Mouse (Mus musculus): Measurements from ENCODE around the gene Eif2ak4.

Eif2ak4 gene

GRCm38 (mm10) chr2:118464450-118464849, 76.0 kb downstream of the Eif2ak4 start:
- no peak for DNase-seq (ENCODE audit: low read depth)

GRCm38 (mm10) chr2:118465894-118466293, 77.5 kb downstream of the Eif2ak4 start:
- DNase-seq (ENCODE audit: low read depth) = no peak

- DNase-seq (ENCODE audit: low read depth) = no peak
Measured at GRCm38 (mm10) chr2:118466601-118467000, 78.2 kb downstream of the Eif2ak4 start.

GRCm38 (mm10) chr2:118468354-118468753, 79.9 kb downstream of the Eif2ak4 start:
- no peak for DNase-seq (ENCODE audit: low read depth)

DNA sequence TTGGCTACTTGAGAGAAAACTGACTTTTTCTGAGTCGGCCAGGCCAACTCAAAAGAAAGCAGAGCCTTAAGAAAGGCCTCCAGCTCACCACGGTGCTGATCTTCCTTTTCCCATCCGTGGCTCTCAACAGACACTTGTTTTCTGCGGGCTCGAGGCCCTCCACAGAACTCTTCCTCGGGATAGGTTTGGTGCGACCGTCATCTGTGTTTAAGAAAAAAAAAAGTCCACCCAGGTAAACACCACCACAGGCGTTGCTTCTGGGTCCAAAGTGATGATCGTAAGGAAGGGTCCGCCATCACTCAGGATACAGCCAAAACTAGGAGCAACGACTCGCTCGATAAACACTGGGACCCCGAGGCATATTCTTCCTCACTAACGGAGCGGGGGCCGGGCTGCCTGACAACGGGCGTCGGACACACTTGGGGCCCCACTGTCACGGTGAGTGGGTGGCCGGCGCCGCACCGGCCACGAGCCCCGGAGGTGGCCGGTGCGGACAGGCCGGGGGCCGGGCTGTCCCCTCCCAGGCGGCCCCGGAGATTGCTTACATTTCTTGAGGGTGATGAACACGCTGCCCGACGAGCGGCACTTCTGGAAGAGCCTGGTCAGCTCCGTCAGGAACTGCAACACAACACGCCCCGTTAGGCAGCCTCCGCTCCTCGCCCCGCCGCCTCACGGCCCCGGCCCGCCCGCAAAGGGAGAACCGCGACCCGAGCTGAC, 90.6 kb downstream of the Eif2ak4 start:
- DNase-seq (ENCODE audit: low read depth) = no peak

DNA sequence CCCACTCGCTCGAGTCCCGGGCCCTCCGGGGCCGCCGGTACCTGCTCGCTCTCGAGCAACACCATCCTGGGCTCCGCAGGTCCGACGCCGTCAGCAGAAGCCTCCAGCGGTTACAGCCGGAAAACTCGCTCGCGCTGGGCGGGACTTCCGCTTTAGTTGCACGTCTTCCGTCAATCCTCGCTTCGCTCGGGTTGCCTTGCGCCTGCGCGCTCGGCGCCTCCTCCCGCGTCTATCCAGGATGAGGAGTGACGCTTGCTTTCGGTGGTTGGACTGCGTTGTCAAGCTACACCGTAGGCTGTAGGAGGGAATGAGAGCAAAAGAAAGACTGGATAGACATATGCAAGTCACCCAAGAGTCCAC, 91.1 kb downstream of the Eif2ak4 start, which contains the start of gene Srp14:
TSS of gene Srp14 (minus strand) at position 162 of the 360 bp plus-strand sequence.
- peak; percentile 94 for DNase-seq (ENCODE audit: low read depth)

- DNase-seq (ENCODE audit: low read depth) = no peak
Measured at GRCm38 (mm10) chr2:118480886-118481285, 92.5 kb downstream of the Eif2ak4 start.

GRCm38 (mm10) chr2:118483032-118483431, 94.6 kb downstream of the Eif2ak4 start:
- no peak for DNase-seq (ENCODE audit: low read depth)

DNA sequence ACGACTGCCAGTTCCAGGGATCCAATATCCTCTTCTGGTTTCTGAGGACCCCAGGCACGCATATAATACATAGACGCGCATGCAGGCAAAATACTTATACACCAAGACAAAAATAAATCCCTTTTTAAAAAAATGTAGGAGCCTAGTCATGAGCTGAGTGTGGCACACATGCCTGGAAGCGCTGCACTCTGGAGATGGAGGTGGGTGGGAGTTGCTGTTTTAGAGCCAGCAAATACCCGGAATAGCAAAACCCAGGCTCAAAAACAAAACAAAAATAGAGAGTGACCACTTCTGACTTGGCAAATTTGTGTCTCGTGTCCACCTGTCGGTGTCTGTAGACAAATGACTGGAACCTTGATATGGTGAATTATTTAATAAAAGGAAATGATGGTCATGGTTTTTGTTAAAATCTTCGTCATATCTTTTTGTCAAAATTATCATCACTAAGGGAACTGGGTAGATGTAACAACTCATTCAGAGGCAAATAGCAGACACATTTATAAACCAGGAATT, 96.0 kb downstream of the Eif2ak4 start:
- DNase-seq (ENCODE audit: low read depth) = no peak

- DNase-seq (ENCODE audit: low read depth) = no peak
Measured at GRCm38 (mm10) chr2:118485415-118485814, 97.0 kb downstream of the Eif2ak4 start.

- no peak for DNase-seq (ENCODE audit: low read depth)
Measured at GRCm38 (mm10) chr2:118486933-118487332, 98.5 kb downstream of the Eif2ak4 start.

DNA sequence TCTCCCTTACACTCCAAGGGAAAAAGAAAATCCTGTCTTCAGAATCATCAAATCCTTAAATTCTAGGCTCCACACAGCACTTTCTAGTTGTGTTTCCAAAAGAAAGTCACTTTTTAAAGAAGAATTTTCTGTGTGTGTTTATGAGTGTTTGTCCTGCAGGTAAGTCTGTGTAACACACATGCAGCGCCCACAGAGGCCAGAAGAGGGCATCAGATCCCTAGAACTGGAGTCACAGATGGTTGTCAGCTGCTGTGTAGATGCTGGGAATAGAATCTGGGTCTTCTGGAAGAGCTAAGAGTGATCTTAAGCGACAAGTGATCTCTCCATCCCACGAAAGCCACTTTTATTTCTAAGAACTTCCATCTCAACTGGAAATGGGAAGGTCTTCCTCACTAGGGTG, 99.4 kb downstream of the Eif2ak4 start:
- no peak for DNase-seq (ENCODE audit: low read depth)

DNA sequence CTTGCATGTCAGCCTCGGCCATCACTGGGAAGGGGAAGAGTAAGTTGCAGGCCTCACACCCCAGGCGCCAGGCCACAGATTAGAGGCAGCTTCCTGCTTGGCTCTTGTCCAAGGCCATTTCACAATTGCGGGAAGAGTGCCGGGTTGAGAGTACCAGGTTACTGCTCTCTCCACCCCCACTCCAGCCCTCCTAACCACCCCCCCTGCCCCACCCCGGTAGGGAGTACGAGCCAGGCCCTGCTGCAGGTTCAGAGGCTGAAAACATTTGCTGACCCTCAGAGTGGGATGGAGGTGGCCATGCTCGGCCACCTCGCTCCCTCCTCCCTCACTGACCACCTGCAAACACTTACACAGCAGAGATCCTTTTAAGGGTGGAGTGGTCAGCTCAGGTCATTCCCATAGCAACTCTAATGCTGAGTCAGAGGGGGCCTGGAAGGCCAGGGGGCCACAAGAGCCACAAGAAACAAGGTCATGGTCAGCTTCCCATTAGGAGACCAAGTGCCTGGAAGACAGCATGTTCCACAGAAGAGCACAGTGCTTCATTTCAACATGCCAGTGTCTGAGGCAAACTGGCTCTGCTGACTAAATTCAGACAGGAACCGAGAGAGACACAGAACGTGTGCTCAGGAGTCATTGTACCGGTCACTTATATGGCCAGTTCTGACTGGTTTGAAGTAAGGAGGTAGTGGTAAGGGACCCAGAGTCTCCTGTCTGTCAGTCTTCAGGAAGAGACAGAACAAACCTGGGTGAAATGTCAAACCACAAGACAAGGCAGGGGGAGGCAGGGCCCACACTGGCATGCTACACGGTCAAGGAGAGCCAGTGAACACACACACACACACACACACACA, 102.0 kb downstream of the Eif2ak4 start:
- no peak for DNase-seq (ENCODE audit: low read depth)

GRCm38 (mm10) chr2:118491281-118491731, 102.9 kb downstream of the Eif2ak4 start:
- DNase-seq (ENCODE audit: low read depth) = no peak

GRCm38 (mm10) chr2:118491741-118492395, 103.5 kb downstream of the Eif2ak4 start:
- no peak for DNase-seq (ENCODE audit: low read depth)

DNA sequence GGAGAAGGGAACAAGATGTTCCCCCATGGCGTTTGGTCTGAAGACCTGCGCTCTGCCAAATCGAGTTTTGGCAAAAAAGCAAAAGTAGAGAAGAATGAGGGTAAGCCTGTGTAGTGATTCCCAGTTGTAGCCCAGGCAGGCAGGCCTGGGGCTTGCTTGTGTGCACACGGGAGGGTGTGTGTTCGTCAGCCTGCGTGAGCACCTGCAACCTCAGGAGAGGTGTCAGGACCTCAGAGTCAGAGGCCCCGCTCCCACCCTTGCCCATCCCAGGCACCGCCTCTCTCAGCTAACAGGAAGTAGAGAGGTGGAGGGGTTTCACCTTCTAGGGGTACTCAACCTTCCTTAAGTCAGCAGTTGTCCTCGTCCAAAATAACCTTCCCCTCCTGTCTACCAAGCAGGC, 106.6 kb downstream of the Eif2ak4 start:
- DNase-seq (ENCODE audit: low read depth) = no peak

DNA sequence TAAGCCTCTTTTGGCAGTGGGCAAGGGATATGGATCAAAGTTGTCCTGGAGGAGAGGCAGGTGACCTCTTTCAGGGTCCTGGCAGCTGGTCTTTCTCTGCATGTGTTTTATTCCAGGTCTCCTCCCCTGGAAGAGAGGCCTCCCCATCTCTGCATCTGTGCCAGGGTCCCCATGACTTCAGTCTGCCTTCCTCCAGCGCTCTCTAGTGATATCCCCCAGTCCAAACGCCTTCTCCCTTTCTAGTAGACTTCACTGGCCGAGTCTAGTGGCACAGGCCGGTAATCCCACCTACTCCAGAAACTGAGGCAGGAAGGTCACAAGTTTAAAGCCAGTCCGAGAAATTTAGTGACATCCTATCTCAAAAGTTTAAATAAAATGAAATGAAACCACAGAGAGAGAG, 109.5 kb downstream of the Eif2ak4 start:
- DNase-seq (ENCODE audit: low read depth) = no peak

DNA sequence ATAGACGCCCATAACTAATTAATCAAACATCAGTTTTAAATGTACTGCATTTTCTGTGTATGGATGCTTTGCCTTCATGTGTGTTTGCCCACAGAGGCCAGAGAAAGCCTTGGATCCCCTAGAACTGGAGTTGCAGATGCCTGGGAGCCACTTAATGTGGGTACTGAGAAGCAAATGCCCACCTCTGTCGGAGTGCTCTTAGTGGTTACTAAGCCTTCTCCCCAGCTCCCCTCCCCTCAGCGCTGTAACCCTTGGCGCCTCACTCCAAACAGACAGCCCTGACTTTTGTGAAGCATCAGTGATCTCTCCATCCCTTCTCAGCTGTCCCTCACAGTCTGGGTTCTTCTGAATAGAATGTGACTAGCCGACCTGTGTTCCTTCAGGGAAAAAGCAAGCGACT, 110.1 kb downstream of the Eif2ak4 start:
- no peak for DNase-seq (ENCODE audit: low read depth)

DNA sequence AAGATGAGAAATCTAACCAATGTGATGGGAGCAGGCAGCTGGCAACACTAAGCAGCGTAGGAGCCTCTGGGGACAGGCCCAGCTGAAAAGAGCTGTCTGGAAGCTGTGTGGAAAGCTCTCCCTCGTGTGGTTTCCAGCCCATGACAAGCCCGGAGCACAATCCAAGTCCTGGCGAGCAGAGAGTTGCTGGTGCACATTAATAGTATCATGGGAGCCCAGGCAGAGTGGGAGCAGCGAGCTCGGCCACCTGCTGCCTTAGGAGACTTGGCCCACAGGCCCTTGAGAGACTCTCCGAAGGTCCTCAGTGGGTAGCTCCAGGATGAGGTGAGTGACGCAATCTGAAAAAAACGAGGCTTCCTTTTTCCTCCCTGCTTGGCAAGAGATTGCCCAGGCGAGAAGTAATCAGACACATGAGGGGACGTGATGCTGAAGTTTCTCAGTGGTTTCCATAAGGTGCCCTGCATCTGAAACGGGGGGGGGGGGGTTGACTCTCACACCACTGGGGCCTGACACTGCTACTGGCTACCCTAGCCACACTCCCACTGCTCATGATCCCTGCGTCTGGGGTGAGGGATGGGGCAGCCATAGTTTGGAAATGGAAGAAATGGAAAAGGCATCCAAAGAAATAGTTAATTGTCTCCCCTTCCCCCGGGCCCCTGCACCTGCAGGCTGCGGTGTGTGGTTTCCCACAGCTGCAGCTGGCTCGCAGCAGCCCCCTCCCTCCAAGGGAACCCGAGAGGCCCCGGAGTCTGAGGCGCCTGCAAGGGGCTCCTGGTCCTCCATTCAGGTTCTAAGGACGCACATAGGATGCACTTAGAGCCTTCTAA, 110.9 kb downstream of the Eif2ak4 start:
- no peak for DNase-seq (ENCODE audit: low read depth)

DNA sequence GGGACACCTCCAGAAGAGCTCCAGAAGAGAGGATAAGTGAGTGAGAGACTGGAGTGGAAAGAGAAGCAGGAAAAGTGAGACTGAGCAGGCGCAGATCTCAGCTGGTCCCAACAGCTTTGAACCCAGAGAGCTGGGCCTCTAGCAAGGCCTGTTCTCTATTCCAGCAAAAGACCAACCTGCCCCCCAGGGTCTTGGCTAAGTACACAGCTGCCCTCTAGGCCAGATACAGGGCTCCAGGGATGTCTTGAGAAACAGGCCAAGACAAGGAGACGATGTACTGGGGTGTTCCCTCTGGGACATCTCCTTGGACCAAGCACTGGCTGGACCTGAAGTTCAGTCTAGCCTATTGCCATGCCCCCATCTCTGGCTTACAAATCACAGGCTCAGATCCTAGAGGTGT, 111.8 kb downstream of the Eif2ak4 start:
- DNase-seq (ENCODE audit: low read depth) = no peak

DNA sequence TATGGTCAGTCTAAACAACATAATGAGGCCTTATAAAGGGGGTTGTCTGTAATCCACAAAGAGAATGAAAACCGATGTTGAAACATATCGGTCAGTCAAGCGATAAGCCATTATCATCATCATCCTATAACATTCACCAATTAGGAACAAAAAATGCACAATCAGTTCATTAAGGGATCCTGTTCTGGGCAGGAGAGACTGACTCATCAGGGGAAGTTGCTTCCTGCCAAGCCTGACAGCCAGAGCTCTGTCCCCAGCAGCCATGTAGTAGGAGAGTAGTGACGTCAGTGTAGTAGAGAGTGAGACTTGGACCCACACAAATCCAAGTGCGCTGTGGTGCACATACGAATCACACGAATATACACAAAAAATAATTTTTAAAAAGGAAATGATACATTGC, 118.7 kb downstream of the Eif2ak4 start:
- DNase-seq (ENCODE audit: low read depth) = no peak
